Mouse (Mus musculus): Measurements from ENCODE around the gene Tecta. TPM values are rescaled to one million over a fixed set of nuclear protein-coding genes. Genes with fewer than 3 reads are reported as not detected.
A peak's percentile ranks its signal among the peaks of the same experiment; 100 is the strongest.

Gene Tecta
- polyA plus RNA-seq (2011; ENCODE audit: insufficient read depth, insufficient read length, low read depth, missing spikeins): not detected in 2 replicates

- H3K4me3 ChIP-seq (ENCODE audit: low read depth, low read length): no peak within 1 kb of the TSS
- no peaks in the 10 kb centered on the region for H3K9me3 ChIP-seq (replicated peaks; ENCODE audit: control insufficient read depth, insufficient read depth, low read length, poor library complexity, severe bottlenecking)
- no peak within 1 kb of the TSS for H3K9ac ChIP-seq (ENCODE audit: low read depth, poor library complexity, severe bottlenecking)
- TF ChIP-seq POLR2A (IDR thresholded peaks at IDR 0.05; ENCODE audit: insufficient read depth, low read length): no peak
- TF ChIP-seq CTCF (IDR thresholded peaks at IDR 0.05; ENCODE audit: low read depth, low read length): no peak
- no peak for TF ChIP-seq EP300 (IDR thresholded peaks at IDR 0.05; ENCODE audit: insufficient read depth, low read depth, low read length)
- H3K27ac ChIP-seq (ENCODE audit: insufficient read depth, low read length): no peak within 1 kb of the TSS
- H3K27me3 ChIP-seq (ENCODE audit: control insufficient read depth, insufficient read depth, low read length, poor library complexity, severe bottlenecking): no peaks in the 10 kb centered on the region
- H3K4me1 ChIP-seq (ENCODE audit: control insufficient read depth, insufficient read depth, low read length): no peaks in the 10 kb centered on the region
- H3K36me3 ChIP-seq (ENCODE audit: control insufficient read depth, insufficient read depth, low read length, poor library complexity, severe bottlenecking): no peaks in the 10 kb centered on the region
These were observed at the start of gene Tecta for GRCm38 (mm10) chr9:42399829-42400228. Gene Tecta (minus strand): TSS chr9:42399929.

- TF ChIP-seq CTCF (IDR thresholded peaks at IDR 0.05; ENCODE audit: low read depth, low read length) (no peak), POLR2A (IDR thresholded peaks at IDR 0.05; ENCODE audit: insufficient read depth, low read length) (no peak), EP300 (IDR thresholded peaks at IDR 0.05; ENCODE audit: insufficient read depth, low read depth, low read length) (no peak)
- H3K4me3 ChIP-seq (ENCODE audit: low read depth, low read length): no peak overlapping the region
- no peak overlapping the region for H3K27ac ChIP-seq (ENCODE audit: insufficient read depth, low read length)
- no peak overlapping the region for H3K9ac ChIP-seq (ENCODE audit: low read depth, poor library complexity, severe bottlenecking)
- peaks cover 9% of the 10 kb centered on the region; the same call in 1 of the 2 replicates for H3K36me3 ChIP-seq (ENCODE audit: control insufficient read depth, insufficient read depth, low read length, poor library complexity, severe bottlenecking)
- no peaks in the 10 kb centered on the region for H3K9me3 ChIP-seq (replicated peaks; ENCODE audit: control insufficient read depth, insufficient read depth, low read length, poor library complexity, severe bottlenecking)
- no peaks in the 10 kb centered on the region for H3K27me3 ChIP-seq (ENCODE audit: control insufficient read depth, insufficient read depth, low read length, poor library complexity, severe bottlenecking)
- no peaks in the 10 kb centered on the region for H3K4me1 ChIP-seq (ENCODE audit: control insufficient read depth, insufficient read depth, low read length)
These were observed 49.3 kb upstream of the Tecta start for GRCm38 (mm10) chr9:42449043-42449442.

- Histone ChIP-seq H3K27ac (ENCODE audit: insufficient read depth, low read length) (no peak overlapping the region), H3K36me3 (ENCODE audit: control insufficient read depth, insufficient read depth, low read length, poor library complexity, severe bottlenecking) (peaks cover 22% of the 10 kb centered on the region), H3K4me3 (ENCODE audit: low read depth, low read length) (no peak overlapping the region), H3K27me3 (ENCODE audit: control insufficient read depth, insufficient read depth, low read length, poor library complexity, severe bottlenecking) (no peaks in the 10 kb centered on the region), H3K4me1 (ENCODE audit: control insufficient read depth, insufficient read depth, low read length) (peaks cover 3% of the 10 kb centered on the region), H3K9ac (ENCODE audit: low read depth, poor library complexity, severe bottlenecking) (no peak overlapping the region), H3K9me3 (replicated peaks; ENCODE audit: control insufficient read depth, insufficient read depth, low read length, poor library complexity, severe bottlenecking) (no peaks in the 10 kb centered on the region)
- TF ChIP-seq EP300 (IDR thresholded peaks at IDR 0.05; ENCODE audit: insufficient read depth, low read depth, low read length) (no peak), CTCF (IDR thresholded peaks at IDR 0.05; ENCODE audit: low read depth, low read length) (no peak), POLR2A (IDR thresholded peaks at IDR 0.05; ENCODE audit: insufficient read depth, low read length) (no peak)
These were observed 42.4 kb upstream of the Tecta start for GRCm38 (mm10) chr9:42442100-42442499.

GRCm38 (mm10) chr9:42441234-42441633 lies 41.5 kb upstream of the Tecta start:
- TF ChIP-seq POLR2A (IDR thresholded peaks at IDR 0.05; ENCODE audit: insufficient read depth, low read length) (no peak), EP300 (IDR thresholded peaks at IDR 0.05; ENCODE audit: insufficient read depth, low read depth, low read length) (no peak), CTCF (IDR thresholded peaks at IDR 0.05; ENCODE audit: low read depth, low read length) (no peak)
- H3K36me3 ChIP-seq (ENCODE audit: control insufficient read depth, insufficient read depth, low read length, poor library complexity, severe bottlenecking): peaks cover 29% of the 10 kb centered on the region

GRCm38 (mm10) chr9:42439446-42439845 lies 39.7 kb upstream of the Tecta start:
- no peak overlapping the region for H3K4me3 ChIP-seq (ENCODE audit: low read depth, low read length)
- no peaks in the 10 kb centered on the region for H3K9me3 ChIP-seq (replicated peaks; ENCODE audit: control insufficient read depth, insufficient read depth, low read length, poor library complexity, severe bottlenecking)
- TF ChIP-seq EP300 (IDR thresholded peaks at IDR 0.05; ENCODE audit: insufficient read depth, low read depth, low read length) (no peak), CTCF (IDR thresholded peaks at IDR 0.05; ENCODE audit: low read depth, low read length) (no peak), POLR2A (IDR thresholded peaks at IDR 0.05; ENCODE audit: insufficient read depth, low read length) (no peak)
- peaks cover 3% of the 10 kb centered on the region for H3K4me1 ChIP-seq (ENCODE audit: control insufficient read depth, insufficient read depth, low read length)
- H3K36me3 ChIP-seq (ENCODE audit: control insufficient read depth, insufficient read depth, low read length, poor library complexity, severe bottlenecking): peaks cover 26% of the 10 kb centered on the region
- no peaks in the 10 kb centered on the region for H3K27me3 ChIP-seq (ENCODE audit: control insufficient read depth, insufficient read depth, low read length, poor library complexity, severe bottlenecking)
- peak overlapping the region; percentile 94 for H3K27ac ChIP-seq (ENCODE audit: insufficient read depth, low read length)
- peak overlapping the region; percentile 34; the same call in 1 of the 2 replicates for H3K9ac ChIP-seq (ENCODE audit: low read depth, poor library complexity, severe bottlenecking)

More at GRCm38 (mm10) chr9:42441234-42441633, 41.5 kb upstream of the Tecta start:
- Histone ChIP-seq H3K27ac (ENCODE audit: insufficient read depth, low read length) (no peak overlapping the region), H3K4me3 (ENCODE audit: low read depth, low read length) (no peak overlapping the region), H3K4me1 (ENCODE audit: control insufficient read depth, insufficient read depth, low read length) (peaks cover 3% of the 10 kb centered on the region), H3K27me3 (ENCODE audit: control insufficient read depth, insufficient read depth, low read length, poor library complexity, severe bottlenecking) (no peaks in the 10 kb centered on the region), H3K9ac (ENCODE audit: low read depth, poor library complexity, severe bottlenecking) (no peak overlapping the region), H3K9me3 (replicated peaks; ENCODE audit: control insufficient read depth, insufficient read depth, low read length, poor library complexity, severe bottlenecking) (no peaks in the 10 kb centered on the region)

- Histone ChIP-seq H3K36me3 (ENCODE audit: control insufficient read depth, insufficient read depth, low read length, poor library complexity, severe bottlenecking) (peaks cover 16% of the 10 kb centered on the region), H3K9ac (ENCODE audit: low read depth, poor library complexity, severe bottlenecking) (no peak overlapping the region), H3K9me3 (replicated peaks; ENCODE audit: control insufficient read depth, insufficient read depth, low read length, poor library complexity, severe bottlenecking) (no peaks in the 10 kb centered on the region), H3K4me1 (ENCODE audit: control insufficient read depth, insufficient read depth, low read length) (no peaks in the 10 kb centered on the region), H3K27ac (ENCODE audit: insufficient read depth, low read length) (no peak overlapping the region), H3K4me3 (ENCODE audit: low read depth, low read length) (no peak overlapping the region), H3K27me3 (ENCODE audit: control insufficient read depth, insufficient read depth, low read length, poor library complexity, severe bottlenecking) (no peaks in the 10 kb centered on the region)
- TF ChIP-seq POLR2A (IDR thresholded peaks at IDR 0.05; ENCODE audit: insufficient read depth, low read length): no peak
- TF ChIP-seq CTCF (IDR thresholded peaks at IDR 0.05; ENCODE audit: low read depth, low read length): no peak
- no peak for TF ChIP-seq EP300 (IDR thresholded peaks at IDR 0.05; ENCODE audit: insufficient read depth, low read depth, low read length)
These were observed 32.4 kb upstream of the Tecta start for GRCm38 (mm10) chr9:42432155-42432554.
